Mouse (Mus musculus) limb, embryonic 13.5 days (tissue): ENCODE measurements at regions not wholly inside any gene's neighbourhood (a gene's known extent, or its start where the extent isn't known, plus 50 kb on each side); places are given as distances from the start of the nearest gene placed in this dataset.

Source experiments
- ATAC-seq: fragments of 200-750 bp; cut with Nextera tagmentation; 2 replicates; pipeline ENCODE4 v1.8.0; 2017; ENCODE audit warnings: low read depth, moderate number of reproducible peaks, moderate TSS enrichment; ENCODE audit not compliant: low FRiP score
- H3K27ac ChIP-seq: fragments of 300-500 bp; sonication (generic); 2 replicates; pipeline ENCODE4 v1.5.1; 2015; ENCODE audit warnings: inconsistent platforms, mild to moderate bottlenecking, moderate library complexity
- H3K27me3 ChIP-seq: fragments of 300-500 bp; sonication (generic); 2 replicates; pipeline ENCODE4 v1.6.1; 2015; ENCODE audit warnings: mild to moderate bottlenecking, inconsistent platforms
- H3K36me3 ChIP-seq: fragments of 300-500 bp; sonication (generic); 2 replicates; pipeline ENCODE4 v1.6.1; 2015; ENCODE audit warnings: inconsistent platforms, mild to moderate bottlenecking, moderate library complexity
- H3K4me1 ChIP-seq: fragments of 300-500 bp; sonication (generic); 2 replicates; pipeline ENCODE4 v1.6.1; 2015; ENCODE audit warnings: inconsistent platforms
- H3K4me2 ChIP-seq: fragments of 300-500 bp; sonication (generic); replicated peaks from 2 replicates; pipeline ENCODE4 v1.6.1; 2015; ENCODE audit warnings: inconsistent platforms, mild to moderate bottlenecking, moderate library complexity
- H3K4me3 ChIP-seq: fragments of 300-500 bp; sonication (generic); 2 replicates; pipeline ENCODE4 v1.5.1; 2015; ENCODE audit warnings: moderate library complexity, mild to moderate bottlenecking, inconsistent platforms
- H3K9ac ChIP-seq: fragments of 300-500 bp; sonication (generic); 2 replicates; pipeline ENCODE4 v1.6.1; 2015; ENCODE audit warnings: mild to moderate bottlenecking, inconsistent platforms
- H3K9me3 ChIP-seq: fragments of 300-500 bp; sonication (generic); 2 replicates; pipeline ENCODE4 v1.6.1; 2016; ENCODE audit warnings: inconsistent platforms
- WGBS: fragments of 180-500 bp; shearing (Covaris S2); methylation state at CpG from one replicate; pipeline ENCODE4 v1.1.7; 2015; 5-methylcytosine and 5-hydroxymethylcytosine counted together

DNA sequence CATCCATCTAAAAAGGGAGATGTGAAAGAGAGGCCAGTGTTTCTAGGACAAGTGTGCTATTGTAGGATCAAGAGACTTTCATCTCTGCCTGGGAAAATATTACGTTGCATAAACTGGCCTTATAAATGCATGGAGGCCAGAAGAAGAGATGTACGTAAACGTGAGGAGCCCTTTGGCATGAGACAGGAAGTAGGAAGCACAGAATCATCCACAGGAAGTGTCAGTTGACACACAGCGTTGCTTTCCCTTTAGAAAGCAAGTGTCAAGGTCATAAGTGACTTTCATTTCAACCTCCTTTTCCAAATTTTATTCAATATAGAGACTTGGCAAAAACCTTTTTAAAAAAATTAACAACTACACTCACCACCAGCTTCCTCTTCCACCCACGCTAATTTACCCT lies 175.2 kb downstream of the Klf7 start:
- H3K9me3 ChIP-seq: no peaks in the 10 kb centered on the region
- ATAC-seq: no peak
- H3K27ac ChIP-seq: no peak overlapping the region
- no peak overlapping the region for H3K4me2 ChIP-seq
- no peaks in the 10 kb centered on the region for H3K27me3 ChIP-seq
- H3K9ac ChIP-seq: no peak overlapping the region
- 71% methylated on average over 5 of the region's 5 CpGs for WGBS
- H3K4me3 ChIP-seq: no peak overlapping the region
- no peaks in the 10 kb centered on the region for H3K4me1 ChIP-seq
- H3K36me3 ChIP-seq: no peaks in the 10 kb centered on the region

DNA sequence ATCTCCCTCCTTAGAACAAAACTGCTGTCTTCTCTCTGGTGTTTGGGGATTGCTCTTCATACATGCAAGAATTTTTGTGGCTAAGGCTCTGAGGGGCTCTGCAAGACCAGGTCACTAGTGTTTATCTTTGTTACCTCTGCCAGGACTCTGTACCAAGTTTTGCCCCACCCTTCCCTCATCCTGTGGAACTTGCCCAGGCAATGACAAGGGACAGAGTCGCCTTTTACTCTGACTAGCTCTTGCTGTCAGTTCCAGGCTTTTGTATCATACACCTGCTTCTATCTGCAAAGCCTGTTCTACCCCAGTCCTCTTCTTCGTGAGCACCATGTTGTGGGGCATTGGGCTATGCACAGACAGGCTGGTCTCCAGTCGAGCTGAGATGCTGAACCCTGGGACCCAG lies 175.7 kb upstream of the 4933402D24Rik start:
- ATAC-seq: no peak
- H3K9me3 ChIP-seq: no peaks in the 10 kb centered on the region
- H3K9ac ChIP-seq: no peak overlapping the region
- H3K4me3 ChIP-seq: no peak overlapping the region
- no peak overlapping the region for H3K27ac ChIP-seq
- WGBS: 50% methylated on average over 3 of the region's 3 CpGs
- H3K27me3 ChIP-seq: no peaks in the 10 kb centered on the region
- no peaks in the 10 kb centered on the region for H3K36me3 ChIP-seq
- no peaks in the 10 kb centered on the region for H3K4me1 ChIP-seq
- H3K4me2 ChIP-seq: no peak overlapping the region

- Histone ChIP-seq H3K4me2 (no peak overlapping the region), H3K9me3 (no peaks in the 10 kb centered on the region), H3K4me3 (no peak overlapping the region), H3K27ac (no peak overlapping the region), H3K36me3 (no peaks in the 10 kb centered on the region), H3K9ac (no peak overlapping the region), H3K27me3 (no peaks in the 10 kb centered on the region), H3K4me1 (no peaks in the 10 kb centered on the region)
- no peak for ATAC-seq
- 65% methylated on average over 4 of the region's 4 CpGs for WGBS
Measured at GRCm38 (mm10) chr1:63938416-63938815, 169.3 kb upstream of the 4933402D24Rik start.

- Histone ChIP-seq H3K4me2 (no peak overlapping the region), H3K4me3 (no peak overlapping the region), H3K4me1 (no peaks in the 10 kb centered on the region), H3K9me3 (no peaks in the 10 kb centered on the region), H3K9ac (no peak overlapping the region), H3K36me3 (no peaks in the 10 kb centered on the region), H3K27ac (no peak overlapping the region), H3K27me3 (no peaks in the 10 kb centered on the region)
- WGBS: 71% methylated on average over 3 of the region's 3 CpGs
- ATAC-seq: no peak
Measured at GRCm38 (mm10) chr1:63937480-63937879, 168.4 kb upstream of the 4933402D24Rik start.

GRCm38 (mm10) chr1:63934570-63935280 lies 165.7 kb upstream of the 4933402D24Rik start:
- no peak for ATAC-seq
- Histone ChIP-seq H3K36me3 (no peaks in the 10 kb centered on the region), H3K9ac (no peak overlapping the region), H3K9me3 (no peaks in the 10 kb centered on the region), H3K27ac (no peak overlapping the region), H3K4me2 (no peak overlapping the region), H3K27me3 (no peaks in the 10 kb centered on the region), H3K4me1 (no peaks in the 10 kb centered on the region), H3K4me3 (no peak overlapping the region)
- 87% methylated on average over 8 of the region's 8 CpGs for WGBS

DNA sequence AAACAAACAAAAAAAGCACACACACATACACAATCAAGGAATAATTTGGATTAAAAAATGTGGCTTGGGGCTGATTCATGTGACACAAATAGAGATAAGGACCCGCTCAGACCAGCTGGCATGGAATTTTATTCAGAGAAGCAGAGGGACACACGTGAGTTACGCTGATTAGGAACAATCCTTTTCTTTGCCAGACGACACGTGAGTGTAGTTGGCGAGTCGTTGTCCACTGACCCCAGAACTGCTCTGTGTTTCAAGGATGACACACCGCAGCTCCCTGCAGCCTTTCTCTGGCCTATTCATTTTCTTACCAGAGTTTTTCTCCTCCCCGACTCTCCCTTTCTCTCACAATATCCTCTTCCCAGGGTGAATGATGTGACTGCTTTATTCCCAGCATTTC lies 163.4 kb upstream of the 4933402D24Rik start:
- Histone ChIP-seq H3K9me3 (no peaks in the 10 kb centered on the region), H3K27me3 (no peaks in the 10 kb centered on the region), H3K4me1 (no peaks in the 10 kb centered on the region), H3K9ac (no peak overlapping the region), H3K27ac (no peak overlapping the region), H3K4me3 (no peak overlapping the region), H3K36me3 (no peaks in the 10 kb centered on the region), H3K4me2 (no peak overlapping the region)
- ATAC-seq: no peak
- WGBS: 62% methylated on average over 9 of the region's 9 CpGs

DNA sequence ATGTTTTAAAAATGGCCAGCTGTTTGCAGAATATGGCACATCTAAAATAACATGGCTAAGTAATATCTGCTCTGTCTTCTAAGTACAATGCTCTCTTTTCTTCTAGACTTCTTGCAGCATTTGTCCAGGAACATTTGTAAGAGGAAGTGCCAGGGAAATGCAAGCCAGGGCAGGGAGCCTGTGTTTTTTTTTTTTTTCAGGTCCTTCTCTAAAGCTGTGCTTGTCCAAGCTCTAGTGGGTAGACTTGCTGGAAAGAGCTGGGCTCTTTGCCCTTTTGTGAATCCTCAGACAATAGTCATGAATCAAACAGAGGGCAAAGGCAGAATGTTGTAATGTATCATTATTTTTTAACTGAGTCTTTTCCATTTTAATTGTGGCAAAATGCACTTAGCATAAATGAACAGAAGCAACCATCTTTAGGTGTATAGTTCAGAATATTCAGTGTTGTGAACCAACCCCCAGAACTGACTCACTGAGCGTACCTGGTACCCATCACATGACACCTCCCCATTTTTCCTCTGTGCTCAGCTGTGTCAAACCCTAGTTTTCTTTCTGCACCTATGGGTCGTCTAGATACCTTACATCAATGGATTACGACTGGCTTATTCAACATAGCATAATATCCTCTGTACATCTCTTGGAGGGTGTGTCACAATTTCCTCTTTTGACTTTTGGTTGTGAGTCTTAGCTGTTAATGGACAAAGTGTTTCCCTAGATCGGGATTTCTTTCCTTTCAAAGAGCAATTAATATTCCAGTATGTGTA lies 160.5 kb upstream of the 4933402D24Rik start:
- Histone ChIP-seq H3K27me3 (no peaks in the 10 kb centered on the region), H3K9me3 (no peaks in the 10 kb centered on the region), H3K4me1 (no peaks in the 10 kb centered on the region), H3K9ac (no peak overlapping the region), H3K36me3 (no peaks in the 10 kb centered on the region), H3K27ac (no peak overlapping the region), H3K4me3 (no peak overlapping the region), H3K4me2 (no peak overlapping the region)
- WGBS: 85% methylated on average over 4 of the region's 4 CpGs
- ATAC-seq: no peak

DNA sequence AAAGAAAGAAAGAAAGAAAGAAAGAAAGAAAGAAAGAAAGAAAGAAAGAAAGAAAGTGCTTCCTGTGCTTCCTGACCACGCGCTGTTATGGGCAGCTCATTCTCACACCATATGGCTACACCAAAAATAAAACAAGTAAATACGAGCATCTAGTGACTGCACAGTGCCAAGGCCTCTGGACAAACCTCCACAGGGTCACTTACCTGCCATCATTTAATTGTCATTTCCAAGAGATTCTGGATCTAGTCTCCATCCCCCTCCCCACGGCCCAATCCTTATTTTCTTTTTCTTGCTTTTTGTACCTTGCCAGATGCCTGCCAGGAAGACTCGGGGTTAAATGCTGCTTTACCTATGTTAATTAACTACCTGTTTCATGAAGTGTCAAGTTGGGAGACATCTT lies 159.8 kb upstream of the 4933402D24Rik start:
- 81% methylated on average over 5 of the region's 5 CpGs for WGBS
- Histone ChIP-seq H3K27me3 (no peaks in the 10 kb centered on the region), H3K9me3 (no peaks in the 10 kb centered on the region), H3K27ac (no peak overlapping the region), H3K36me3 (no peaks in the 10 kb centered on the region), H3K9ac (no peak overlapping the region), H3K4me2 (no peak overlapping the region), H3K4me1 (no peaks in the 10 kb centered on the region), H3K4me3 (no peak overlapping the region)
- ATAC-seq: no peak

DNA sequence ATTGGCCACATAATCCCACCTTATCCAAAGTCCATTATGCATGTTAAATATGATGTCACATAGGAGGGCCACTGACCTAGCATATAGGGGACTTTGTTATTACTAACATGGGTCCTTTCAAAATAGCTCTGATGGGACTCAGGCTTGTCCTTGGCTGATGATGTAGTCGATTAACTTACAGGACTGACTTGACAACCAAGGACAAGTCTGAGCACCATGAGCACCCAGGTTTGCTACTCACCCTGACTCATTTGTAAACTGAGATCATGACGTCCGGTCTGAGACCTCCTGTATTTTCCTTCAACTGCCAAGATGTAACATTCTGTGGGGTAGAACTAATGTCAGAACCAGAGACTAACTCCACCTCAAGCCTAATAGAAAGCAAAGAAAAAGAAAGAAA lies 159.3 kb upstream of the 4933402D24Rik start:
- no peaks in the 10 kb centered on the region for H3K27me3 ChIP-seq
- H3K27ac ChIP-seq: no peak overlapping the region
- H3K4me3 ChIP-seq: no peak overlapping the region
- no peaks in the 10 kb centered on the region for H3K9me3 ChIP-seq
- no peaks in the 10 kb centered on the region for H3K36me3 ChIP-seq
- no peak overlapping the region for H3K9ac ChIP-seq
- 84% methylated on average over 3 of the region's 3 CpGs for WGBS
- H3K4me1 ChIP-seq: no peaks in the 10 kb centered on the region
- H3K4me2 ChIP-seq: no peak overlapping the region
- no peak for ATAC-seq

- ATAC-seq: no peak
- Histone ChIP-seq H3K4me1 (no peaks in the 10 kb centered on the region), H3K9ac (no peak overlapping the region), H3K9me3 (no peaks in the 10 kb centered on the region), H3K36me3 (no peaks in the 10 kb centered on the region), H3K27me3 (no peaks in the 10 kb centered on the region), H3K4me2 (no peak overlapping the region), H3K27ac (no peak overlapping the region), H3K4me3 (no peak overlapping the region)
- whole genome bisulfite sequencing: 45% methylated on average over 8 of the region's 8 CpGs
Measured at GRCm38 (mm10) chr1:63920181-63920933, 151.3 kb upstream of the 4933402D24Rik start.

DNA sequence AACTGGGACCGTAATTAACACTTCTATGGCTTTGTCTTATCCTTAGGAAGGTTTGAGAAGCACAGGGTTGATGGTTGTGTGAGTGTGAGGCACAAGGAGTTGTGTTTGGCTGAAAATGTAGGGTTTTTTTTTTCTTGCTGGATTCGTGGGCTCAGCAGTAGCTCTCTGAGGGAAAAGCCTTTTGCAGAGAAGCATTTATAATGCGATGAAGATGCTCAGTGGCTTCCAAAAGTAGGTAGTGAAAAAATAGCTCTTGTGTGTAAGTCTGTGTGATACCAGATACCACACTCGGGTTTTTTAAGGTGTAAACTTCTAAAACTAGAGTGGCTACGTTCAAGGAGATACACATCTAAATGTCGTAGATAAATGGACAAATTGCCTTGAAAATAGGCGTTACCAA lies 149.1 kb upstream of the 4933402D24Rik start:
- Histone ChIP-seq H3K9ac (no peak overlapping the region), H3K27me3 (no peaks in the 10 kb centered on the region), H3K27ac (no peak overlapping the region), H3K4me3 (no peak overlapping the region), H3K4me1 (no peaks in the 10 kb centered on the region), H3K9me3 (no peaks in the 10 kb centered on the region), H3K4me2 (no peak overlapping the region), H3K36me3 (no peaks in the 10 kb centered on the region)
- ATAC-seq: no peak
- 70% methylated on average over 7 of the region's 7 CpGs for WGBS

DNA sequence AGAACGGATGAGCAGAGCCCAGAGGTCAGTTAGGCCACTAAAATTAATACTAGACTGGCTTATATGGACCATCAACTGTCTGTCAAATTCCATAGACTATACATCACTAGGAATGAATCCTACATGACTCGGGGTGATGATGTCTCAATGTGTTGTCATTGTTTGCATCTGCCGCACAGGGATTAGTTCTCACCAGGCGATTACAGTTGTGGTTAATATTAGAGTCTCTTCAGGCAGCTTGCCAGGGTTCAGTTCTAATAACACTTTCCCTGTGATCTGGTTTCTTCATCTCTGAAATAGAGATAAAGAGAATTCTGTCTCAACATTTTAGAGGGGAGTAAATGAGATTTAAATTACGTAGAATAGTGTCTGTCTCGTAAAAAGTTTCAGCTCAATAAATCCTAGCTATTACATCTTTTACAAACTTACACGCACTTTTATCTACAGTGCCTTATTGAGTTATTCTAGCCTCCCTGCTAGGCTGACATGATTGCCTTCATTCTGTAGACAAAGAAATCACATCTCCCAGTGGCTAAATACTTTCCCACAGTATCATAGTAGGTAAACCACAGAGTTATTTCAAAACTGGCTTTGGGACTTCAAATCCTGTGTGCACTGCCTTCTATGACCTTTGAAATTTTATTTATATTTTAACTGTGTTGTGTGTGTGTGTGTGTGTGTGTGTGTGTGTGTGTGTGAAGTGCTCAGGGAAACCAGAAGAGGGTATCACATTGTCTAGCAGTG lies 148.0 kb upstream of the 4933402D24Rik start:
- 61% methylated on average over 7 of the region's 7 CpGs for whole genome bisulfite sequencing
- Histone ChIP-seq H3K4me2 (no peak overlapping the region), H3K4me3 (no peak overlapping the region), H3K27me3 (no peaks in the 10 kb centered on the region), H3K9me3 (no peaks in the 10 kb centered on the region), H3K27ac (no peak overlapping the region), H3K9ac (no peak overlapping the region), H3K4me1 (no peaks in the 10 kb centered on the region), H3K36me3 (no peaks in the 10 kb centered on the region)
- ATAC-seq: no peak
